Mouse (Mus musculus) liver, embryonic 14.5 days (tissue): Measurements from ENCODE around the gene Gabrr2. TPM values are rescaled to one million over a fixed set of nuclear protein-coding genes. Genes with fewer than 3 reads are reported as not detected.

Source experiments
- ATAC-seq: fragments of 200-750 bp; cut with Nextera tagmentation; 2 replicates; pipeline ENCODE4 v1.8.0; 2017; ENCODE audit warnings: moderate number of reproducible peaks, mild to moderate bottlenecking, moderate library complexity; ENCODE audit not compliant: insufficient read depth
- DNase-seq, 3 experiments: peaks; one replicate each; pipeline ENCODE4 v3.0.0-alpha.2; 2012 to 2013; ENCODE audit warnings: low read depth in 3 of 3, low spot score in 3 of 3
- H3K27ac ChIP-seq: fragments of 300-500 bp; sonication (generic); 2 replicates; pipeline ENCODE4 v1.5.1; 2014; ENCODE audit warnings: moderate library complexity, mild to moderate bottlenecking, control low read depth, inconsistent platforms
- H3K27me3 ChIP-seq: fragments of 300-500 bp; sonication (generic); 2 replicates; pipeline ENCODE4 v1.6.1; 2014; ENCODE audit warnings: mild to moderate bottlenecking, low read length, moderate library complexity; ENCODE audit not compliant: control insufficient read depth, insufficient read depth
- H3K36me3 ChIP-seq: fragments of 300-500 bp; sonication (generic); replicated peaks from 2 replicates; pipeline ENCODE4 v1.6.1; 2014; ENCODE audit warnings: low read depth; ENCODE audit not compliant: control insufficient read depth, insufficient read depth
- H3K4me1 ChIP-seq, 2 experiments: fragments of 200-500 bp in 1 of 2; fragments of 300-500 bp in 1 of 2; sonication (generic) in 1 of 2; replicated peaks; 2 replicates each; pipeline ENCODE4 v1.6.1; 2012 to 2014; ENCODE audit warnings: antibody characterized with exemption in 1 of 2, inconsistent platforms in 1 of 2, low read length in 1 of 2; ENCODE audit not compliant: control insufficient read depth in 2 of 2, insufficient read depth in 2 of 2
- H3K4me2 ChIP-seq: fragments of 300-500 bp; sonication (generic); 2 replicates; pipeline ENCODE4 v1.6.1; 2014; ENCODE audit warnings: low read depth, mild to moderate bottlenecking, control low read depth, moderate library complexity
- H3K4me3 ChIP-seq, 2 experiments: fragments of 200-500 bp in 1 of 2; fragments of 300-500 bp in 1 of 2; sonication (generic) in 1 of 2; 2 replicates each; pipeline ENCODE4 v1.5.1; 2012 to 2014; ENCODE audit warnings: low read depth in 2 of 2, low read length in 2 of 2, mild to moderate bottlenecking in 2 of 2, control low read depth in 1 of 2, inconsistent platforms in 1 of 2, moderate library complexity in 1 of 2; ENCODE audit not compliant: insufficient read depth in 1 of 2
- H3K9ac ChIP-seq: fragments of 300-500 bp; sonication (generic); replicated peaks from 2 replicates; pipeline ENCODE4 v1.6.1; 2014; ENCODE audit warnings: mild to moderate bottlenecking, control low read depth, moderate library complexity
- H3K9me3 ChIP-seq: fragments of 300-500 bp; sonication (generic); 2 replicates; pipeline ENCODE4 v1.6.1; 2016; ENCODE audit warnings: low read length, mixed read lengths; ENCODE audit not compliant: control insufficient read depth
- CTCF ChIP-seq: IDR thresholded peaks from 2 replicates; pipeline ENCODE4 v1.5.1; 2016; ENCODE audit warnings: antibody characterized with exemption, low read depth, control low read depth
- EP300 ChIP-seq: IDR thresholded peaks from 2 replicates; pipeline ENCODE4 v1.6.1; 2016; ENCODE audit warnings: antibody characterized with exemption, low read depth
- WGBS: fragments of 180-500 bp; shearing (Covaris S2); extraction: QIAGEN DNeasy Blood & Tissue Kit; methylation state at CpG from one replicate; pipeline ENCODE4 v1.1.7; 2014; ENCODE audit not compliant: insufficient replicate concordance; 5-methylcytosine and 5-hydroxymethylcytosine counted together
- polyA plus RNA-seq, 2 experiments: library from polyadenylated mRNA; depleted of rRNA in 1 of 2; stranded (reverse) in 1 of 2; unstranded in 1 of 2; fragments of >200 nt; fragmentation: Nextera tagmentation in 1 of 2; extraction: Ambion mirVana in 1 of 2; gene quantifications; 2 replicates each; pipeline versions ENCODE4 v1.2.1 to v1.2.3; 2012 to 2014

Gabrr2 gene
- polyA plus RNA-seq, 2 experiments, result 0.06 TPM; not detected in 1

- no peak overlapping the region for H3K4me3 ChIP-seq
- no peak overlapping the region for H3K4me2 ChIP-seq
- ATAC-seq, result no peak
- H3K27me3 ChIP-seq, result no peaks in the 10 kb centered on the region
- no peaks in the 10 kb centered on the region for H3K9me3 ChIP-seq
- 78% methylated on average over 3 of the region's 3 CpGs for WGBS
- H3K27ac ChIP-seq, result no peak overlapping the region
- no peaks in the 10 kb centered on the region for H3K4me1 ChIP-seq
- H3K9ac ChIP-seq, result no peak overlapping the region
- H3K36me3 ChIP-seq, result peaks cover 15% of the 10 kb centered on the region
- no peak for DNase-seq
- TF ChIP-seq EP300 (no peak), CTCF (no peak)
These were observed 10.7 kb upstream of the Gabrr2 start for GRCm38 (mm10) chr4:33052055-33052454.

- 79% methylated on average over 5 of the region's 5 CpGs for WGBS
- no peak overlapping the region for H3K27ac ChIP-seq
- peak in 2 of 3 experiments; percentile 4 to 28 for DNase-seq
- H3K4me1 ChIP-seq, result no peaks in the 10 kb centered on the region
- H3K36me3 ChIP-seq, result peaks cover 14% of the 10 kb centered on the region
- no peak for ATAC-seq
- no peak for TF ChIP-seq CTCF
- TF ChIP-seq EP300, result no peak
- H3K4me3 ChIP-seq, result no peak overlapping the region
- H3K9me3 ChIP-seq, result no peaks in the 10 kb centered on the region
- H3K27me3 ChIP-seq, result no peaks in the 10 kb centered on the region
- no peak overlapping the region for H3K4me2 ChIP-seq
- no peak overlapping the region for H3K9ac ChIP-seq
These were observed 10.1 kb upstream of the Gabrr2 start for GRCm38 (mm10) chr4:33052650-33053049.

GRCm38 (mm10) chr4:33054426-33054825 is 8.4 kb upstream of the Gabrr2 start:
- H3K9ac ChIP-seq, result no peak overlapping the region
- DNase-seq (no peak), ATAC-seq (no peak)
- TF ChIP-seq CTCF, result no peak
- no peak for TF ChIP-seq EP300
- no peaks in the 10 kb centered on the region for H3K9me3 ChIP-seq
- H3K4me1 ChIP-seq, result no peaks in the 10 kb centered on the region
- H3K36me3 ChIP-seq, result peaks cover 6% of the 10 kb centered on the region
- no peak overlapping the region for H3K27ac ChIP-seq
- H3K27me3 ChIP-seq, result no peaks in the 10 kb centered on the region
- no peak overlapping the region for H3K4me2 ChIP-seq
- no peak overlapping the region for H3K4me3 ChIP-seq

GRCm38 (mm10) chr4:33056317-33056716 is 6.5 kb upstream of the Gabrr2 start:
- no peak for DNase-seq
- Histone ChIP-seq H3K9ac (no peak overlapping the region), H3K27ac (no peak overlapping the region), H3K4me3 (no peak overlapping the region), H3K9me3 (no peaks in the 10 kb centered on the region), H3K27me3 (no peaks in the 10 kb centered on the region), H3K4me2 (no peak overlapping the region), H3K36me3 (peaks cover 2% of the 10 kb centered on the region; the same call in 1 of the 2 replicates), H3K4me1 (no peaks in the 10 kb centered on the region)
- ATAC-seq, result no peak
- TF ChIP-seq EP300 (no peak), CTCF (no peak)
- WGBS, result 52% methylated on average over 1 of the region's 1 CpGs

- 67% methylated on average over 11 of the region's 11 CpGs for WGBS
- no peak overlapping the region for H3K4me2 ChIP-seq
- H3K4me3 ChIP-seq, result no peak overlapping the region
- H3K27me3 ChIP-seq, result no peaks in the 10 kb centered on the region
- DNase-seq (no peak), ATAC-seq (no peak)
- TF ChIP-seq CTCF (no peak), EP300 (no peak)
- H3K36me3 ChIP-seq, result no peaks in the 10 kb centered on the region
- no peak overlapping the region for H3K27ac ChIP-seq
- H3K9ac ChIP-seq, result no peak overlapping the region
- H3K4me1 ChIP-seq, result no peaks in the 10 kb centered on the region
- no peaks in the 10 kb centered on the region for H3K9me3 ChIP-seq
These were observed 4.7 kb upstream of the Gabrr2 start for GRCm38 (mm10) chr4:33057890-33058687.
